Mouse (Mus musculus): Measurements from ENCODE around the gene Anks1. TPM values are rescaled to one million over a fixed set of nuclear protein-coding genes. Genes with fewer than 3 reads are reported as not detected.
A peak's percentile ranks its signal among the peaks of the same experiment; 100 is the strongest.

Gene Anks1
- total RNA-seq (2021) = 10 to 100 TPM; 54.2 to 59.2 TPM

- DNase-seq = peak; percentile 90
These were observed at the start of gene Anks1 for GRCm38 (mm10) chr17:27908888-27909621. Anks1 (plus strand) TSS chr17:27909306.

GRCm38 (mm10) chr17:27865461-27865860, 43.6 kb upstream of the Anks1 start:
- DNase-seq = no peak

- no peak for DNase-seq
These were observed 42.4 kb upstream of the Anks1 start for GRCm38 (mm10) chr17:27866737-27867136.

GRCm38 (mm10) chr17:27871851-27872250, 37.3 kb upstream of the Anks1 start:
- DNase-seq = no peak

GRCm38 (mm10) chr17:27873583-27873982, 35.5 kb upstream of the Anks1 start:
- no peak for DNase-seq

- DNase-seq = no peak
These were observed 34.6 kb upstream of the Anks1 start for GRCm38 (mm10) chr17:27874510-27874909.

GRCm38 (mm10) chr17:27881518-27881917, 27.6 kb upstream of the Anks1 start:
- peak; percentile 51 for DNase-seq

- no peak for DNase-seq
These were observed 26.0 kb upstream of the Anks1 start for GRCm38 (mm10) chr17:27883129-27883528.

- no peak for DNase-seq
These were observed 25.1 kb upstream of the Anks1 start for GRCm38 (mm10) chr17:27883994-27884393.

- peak; percentile 65 for DNase-seq
These were observed 22.5 kb upstream of the Anks1 start for GRCm38 (mm10) chr17:27886499-27887210.

GRCm38 (mm10) chr17:27907512-27908205, 1.4 kb upstream of the Anks1 start:
- peak; percentile 97 for DNase-seq

- no peak for DNase-seq
These were observed 759 bp upstream of the Anks1 start for GRCm38 (mm10) chr17:27908206-27908887.

GRCm38 (mm10) chr17:27909622-27910500, 755 bp downstream of the Anks1 start, which contains the start of gene Taf11:
Taf11 (minus strand) TSS chr17:27909844.
- no peak for DNase-seq

- no peak for DNase-seq
These were observed 2.3 kb downstream of the Anks1 start for GRCm38 (mm10) chr17:27911371-27911770.

GRCm38 (mm10) chr17:27914742-27915141, 5.6 kb downstream of the Anks1 start:
- DNase-seq = no peak

- no peak for DNase-seq
These were observed 7.3 kb downstream of the Anks1 start for GRCm38 (mm10) chr17:27916366-27916765.

- DNase-seq = peak; percentile 54
These were observed 11.6 kb downstream of the Anks1 start for GRCm38 (mm10) chr17:27920676-27921075.

GRCm38 (mm10) chr17:27922174-27922712, 13.1 kb downstream of the Anks1 start:
- no peak for DNase-seq

- DNase-seq = no peak
These were observed 15.9 kb downstream of the Anks1 start for GRCm38 (mm10) chr17:27925054-27925453.

GRCm38 (mm10) chr17:27925504-27925903, 16.4 kb downstream of the Anks1 start:
- no peak for DNase-seq

- no peak for DNase-seq
These were observed 21.2 kb downstream of the Anks1 start for GRCm38 (mm10) chr17:27930291-27930690.

All from heart, postnatal 4 days (tissue).